Mouse (Mus musculus): ENCODE results near the gene Gramd2.

The Gramd2 gene

DNA sequence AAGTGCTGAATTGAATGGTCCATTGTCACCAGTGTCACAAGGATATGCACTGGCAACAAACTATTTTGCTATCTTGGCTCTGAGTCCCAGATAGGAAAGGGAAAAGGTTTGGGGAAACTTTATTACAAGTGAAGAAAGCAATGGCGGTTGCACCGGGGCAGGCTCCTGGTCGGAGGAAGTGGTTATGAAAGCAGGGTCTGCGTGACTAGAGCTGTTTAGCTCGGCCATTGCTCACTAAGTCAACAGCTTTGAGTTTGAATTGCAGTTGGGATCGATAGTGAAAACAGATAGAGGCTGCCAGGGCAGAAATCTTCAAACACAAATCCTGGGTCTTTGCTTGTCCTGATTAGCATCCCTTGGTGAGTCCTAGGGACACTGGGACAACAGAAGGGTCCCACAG, 12.0 kb upstream of the Gramd2 start:
- no peak for DNase-seq (ENCODE audit: low read depth, low spot score)

DNA sequence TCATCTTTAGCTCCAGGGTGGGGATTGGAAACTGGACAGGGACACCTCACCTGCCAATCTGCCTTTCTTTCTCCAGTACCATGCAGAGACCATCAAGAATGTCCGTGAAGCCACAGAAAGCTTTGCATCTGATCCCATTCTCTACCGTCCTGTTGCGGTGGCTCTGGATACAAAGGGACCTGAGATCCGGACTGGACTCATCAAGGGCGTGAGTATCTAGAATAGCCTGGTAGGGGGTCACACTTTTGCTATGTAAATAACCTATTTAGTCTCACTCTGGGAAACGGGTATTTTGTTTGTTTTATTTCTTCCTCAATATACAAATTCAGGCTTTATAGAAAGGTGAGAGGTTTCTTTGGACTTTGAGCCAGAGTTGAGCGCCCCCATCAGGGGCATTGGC, 11.5 kb upstream of the Gramd2 start:
- DNase-seq (ENCODE audit: low read depth, low spot score): no peak

DNA sequence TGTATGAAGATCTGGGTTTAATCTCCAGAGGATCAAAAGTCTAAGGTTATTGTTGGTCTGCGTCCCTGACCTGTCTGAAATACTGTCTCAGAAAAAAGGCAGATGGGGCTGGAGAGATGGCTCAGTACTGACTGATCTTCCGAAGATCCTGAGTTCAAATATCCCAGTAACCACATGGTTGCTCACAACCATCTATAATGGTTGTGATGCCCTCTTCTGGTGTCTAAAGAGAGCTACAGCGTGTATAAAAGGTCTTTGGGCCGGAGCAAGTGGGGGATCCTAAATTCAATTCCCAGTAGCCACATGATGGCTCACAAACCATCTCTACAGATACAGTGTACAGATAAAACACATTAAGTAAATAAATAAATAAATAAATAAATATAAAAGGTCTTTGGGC, 10.8 kb upstream of the Gramd2 start:
- no peak for DNase-seq (ENCODE audit: low read depth, low spot score)

DNA sequence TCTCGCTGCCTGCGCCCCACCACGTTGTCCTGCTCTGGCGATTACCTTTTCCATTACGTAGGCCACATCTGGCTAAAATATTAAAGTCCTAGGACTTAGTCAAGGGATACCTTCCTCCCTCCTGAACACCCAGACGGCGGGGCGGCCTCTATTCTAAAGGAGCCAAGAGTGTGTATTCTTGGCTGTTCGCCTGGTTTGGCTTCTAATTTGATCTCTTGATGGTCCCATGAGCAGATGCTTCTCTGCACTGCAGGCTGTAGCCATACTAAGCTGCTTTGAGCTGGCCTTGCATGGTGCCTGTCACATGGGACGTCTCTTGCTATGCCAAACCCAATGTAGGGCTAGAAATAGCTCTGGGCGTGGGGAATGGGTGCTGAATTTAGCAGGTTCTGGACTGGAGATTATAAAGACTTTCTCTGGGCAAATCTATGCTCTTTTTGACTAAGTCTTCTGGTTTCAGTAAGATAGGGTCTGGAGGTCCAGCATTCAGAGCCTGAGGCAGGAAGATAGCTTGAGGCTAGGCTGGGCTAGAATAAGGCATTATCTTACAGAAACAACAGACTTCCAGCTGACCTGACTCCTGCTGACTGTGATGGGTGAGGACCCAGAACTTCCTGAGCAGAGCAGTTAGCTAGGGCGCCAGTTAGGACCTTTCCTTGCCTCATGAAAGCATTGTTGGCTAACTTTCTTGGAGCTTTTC, 7.6 kb upstream of the Gramd2 start:
- DNase-seq (ENCODE audit: low read depth, low spot score): peak; percentile 92

DNA sequence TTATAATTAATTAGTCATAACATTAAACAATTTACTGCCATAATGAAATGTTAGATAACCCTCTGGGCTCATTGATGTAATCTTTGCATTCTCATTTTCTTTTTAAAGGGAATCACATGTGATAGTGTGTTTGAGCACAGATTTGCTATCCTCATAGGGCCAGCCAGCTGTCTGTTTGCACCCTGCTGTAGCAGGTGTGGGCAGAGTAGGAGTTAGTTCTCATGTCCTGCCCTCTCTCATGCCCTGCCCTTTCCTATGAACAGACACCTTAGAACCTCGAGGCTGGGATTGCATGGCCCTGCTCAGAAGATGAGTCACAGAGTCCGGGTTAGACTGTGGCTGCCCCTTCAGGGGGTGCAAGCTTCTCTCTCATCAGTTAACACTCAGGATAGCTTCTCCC, 6.5 kb upstream of the Gramd2 start:
- DNase-seq (ENCODE audit: low read depth, low spot score): no peak

DNA sequence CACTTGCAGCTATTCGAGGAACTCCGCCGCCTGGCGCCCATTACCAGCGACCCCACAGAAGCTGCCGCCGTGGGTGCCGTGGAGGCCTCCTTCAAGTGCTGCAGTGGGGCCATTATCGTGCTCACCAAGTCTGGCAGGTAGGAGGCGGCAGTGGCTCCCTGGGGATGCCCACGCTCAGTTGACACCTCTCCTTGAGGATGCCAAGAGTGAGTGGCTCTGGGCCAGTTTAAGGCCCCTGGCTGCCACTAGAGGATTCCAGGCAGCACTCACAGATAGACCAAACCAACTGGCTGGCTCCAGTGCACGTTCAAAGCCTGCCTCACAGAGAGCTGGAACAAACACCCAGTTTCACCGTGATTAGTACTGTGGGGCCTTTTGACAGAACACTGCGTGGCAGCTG, 4.3 kb upstream of the Gramd2 start:
- DNase-seq (ENCODE audit: low read depth, low spot score): no peak

DNA sequence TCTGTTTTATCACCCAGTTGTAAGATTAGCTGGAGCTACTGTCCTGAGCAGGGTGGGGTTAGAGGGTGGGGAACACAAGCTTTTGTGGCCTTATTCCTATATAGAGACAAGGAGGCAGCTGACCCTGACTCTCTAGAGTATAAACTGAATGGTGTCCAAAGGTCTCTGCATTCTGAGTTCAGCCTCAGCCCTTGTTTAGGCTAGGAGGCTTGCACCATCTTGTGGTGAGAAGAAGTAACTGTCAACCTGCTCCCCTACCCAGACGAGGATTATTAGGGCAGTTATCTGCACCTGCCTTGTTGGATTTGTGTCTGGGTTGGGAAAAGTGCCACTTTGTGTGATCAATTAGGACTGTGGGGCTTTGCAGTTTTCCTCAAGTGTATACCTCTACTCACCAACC, 1.6 kb upstream of the Gramd2 start:
- no peak for DNase-seq (ENCODE audit: low read depth, low spot score)

DNA sequence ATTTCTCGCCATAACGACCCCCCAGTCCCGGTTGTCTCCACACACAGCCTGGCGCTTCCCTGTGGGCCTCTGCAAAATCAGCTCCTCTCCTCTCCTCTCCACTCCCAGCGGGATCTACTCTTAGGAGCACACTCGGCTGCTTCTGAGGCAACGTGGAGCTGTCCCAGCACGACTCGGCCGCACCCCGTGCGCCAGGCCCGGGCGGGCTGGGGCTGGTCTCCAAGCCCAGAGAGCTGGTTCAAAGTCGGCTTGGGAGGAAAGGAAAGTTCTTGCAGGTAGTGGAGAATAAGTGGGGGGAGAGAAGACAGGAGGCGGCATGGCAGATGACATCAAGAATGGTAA, 561 bp downstream of the Gramd2 start:
- DNase-seq (ENCODE audit: low read depth, low spot score): no peak

DNA sequence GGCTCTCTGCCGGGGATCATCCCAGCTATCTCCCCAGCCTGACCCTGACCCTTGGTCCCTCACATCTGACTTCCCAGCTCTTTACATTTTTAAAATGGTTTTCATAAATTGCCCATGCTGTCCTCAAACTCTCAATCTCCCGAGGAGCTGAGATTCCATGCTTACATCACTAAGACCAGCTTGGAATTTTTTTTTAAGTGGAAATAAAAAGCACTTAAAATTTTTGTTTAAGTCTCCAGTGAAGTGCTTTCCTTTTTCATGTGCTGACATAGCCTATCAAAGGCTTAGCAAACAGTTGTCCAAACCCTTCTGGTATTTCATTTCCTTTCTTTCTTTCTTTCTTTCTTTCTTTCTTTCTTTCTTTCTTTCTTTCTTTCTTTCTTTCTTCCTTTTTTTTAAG, 4.1 kb downstream of the Gramd2 start:
- no peak for DNase-seq (ENCODE audit: low read depth, low spot score)

DNA sequence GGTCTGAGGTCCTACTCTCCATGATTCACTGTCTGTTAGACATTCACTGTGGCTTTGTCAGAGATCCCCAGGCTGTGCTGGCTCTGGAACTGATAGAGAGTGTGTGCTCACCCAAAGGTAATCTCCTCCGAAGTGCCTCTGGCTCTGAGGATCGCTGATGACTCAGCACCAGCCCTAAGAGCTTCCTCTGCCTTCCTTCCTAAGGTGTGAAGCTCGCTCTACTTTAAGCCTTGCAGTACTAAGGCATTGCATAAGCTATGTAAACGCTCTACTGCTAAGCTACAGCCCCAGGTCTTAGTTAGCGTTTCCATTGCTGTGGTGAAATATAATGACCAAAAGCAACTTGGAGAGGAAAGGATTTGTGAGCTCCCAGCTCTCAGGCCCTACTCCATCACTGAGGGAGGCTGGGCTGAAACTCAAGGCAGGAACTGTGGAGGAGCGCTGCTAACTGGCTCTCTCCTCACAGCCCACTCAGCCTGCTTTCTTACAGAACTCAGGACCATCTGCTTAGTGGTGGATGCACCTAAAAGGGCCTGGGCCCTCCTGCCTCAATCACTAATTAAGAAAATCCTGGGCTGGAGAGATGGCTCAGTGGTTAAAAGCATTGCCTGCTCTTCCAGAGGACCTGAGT, 7.6 kb downstream of the Gramd2 start:
- DNase-seq (ENCODE audit: low read depth, low spot score): no peak

DNA sequence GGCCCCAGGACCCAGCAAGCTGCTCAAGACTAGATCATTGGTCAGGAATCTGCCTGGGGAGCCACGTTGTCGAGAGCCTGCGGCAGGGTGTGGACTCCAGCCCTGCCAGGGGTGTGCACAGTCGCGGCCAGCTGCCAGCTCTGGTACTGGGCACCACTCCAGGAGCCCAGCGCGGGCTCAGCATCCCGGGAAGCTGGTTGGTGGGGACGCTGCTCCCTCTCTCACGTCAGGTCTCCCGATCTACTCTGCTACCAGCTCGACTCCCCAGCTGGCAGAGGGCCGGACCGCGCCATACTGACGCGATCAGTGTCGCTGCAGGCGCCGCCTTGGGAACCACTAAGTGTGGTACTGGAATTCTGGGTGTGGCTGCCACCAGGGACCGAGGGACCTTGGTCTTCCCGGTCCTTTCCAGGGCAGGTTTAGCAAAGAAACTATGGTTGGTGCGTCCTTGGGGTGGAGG, 11.7 kb downstream of the Gramd2 start:
- DNase-seq (ENCODE audit: low read depth, low spot score): peak; percentile 77

DNA sequence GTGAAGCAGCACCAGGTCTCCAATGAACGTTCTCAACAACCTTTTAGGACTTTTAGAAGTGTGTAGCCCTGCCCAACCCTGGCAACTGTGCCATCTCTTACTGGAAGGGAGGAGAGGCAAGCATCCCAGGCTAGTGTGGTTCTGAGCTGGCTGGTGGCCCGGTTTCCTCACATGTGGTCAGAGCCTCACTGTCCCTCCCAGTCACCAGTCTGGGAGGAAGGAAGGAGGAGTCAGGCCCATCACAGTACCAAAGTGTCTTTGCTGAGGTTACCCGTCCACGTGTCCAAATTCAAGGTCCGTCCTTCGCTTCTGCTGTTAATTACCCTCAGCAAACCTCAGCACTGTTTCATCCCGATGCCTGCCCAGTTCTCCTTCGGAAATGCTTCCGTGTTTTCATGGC, 12.2 kb downstream of the Gramd2 start:
- peak; percentile 48 for DNase-seq (ENCODE audit: low read depth, low spot score)

DNA sequence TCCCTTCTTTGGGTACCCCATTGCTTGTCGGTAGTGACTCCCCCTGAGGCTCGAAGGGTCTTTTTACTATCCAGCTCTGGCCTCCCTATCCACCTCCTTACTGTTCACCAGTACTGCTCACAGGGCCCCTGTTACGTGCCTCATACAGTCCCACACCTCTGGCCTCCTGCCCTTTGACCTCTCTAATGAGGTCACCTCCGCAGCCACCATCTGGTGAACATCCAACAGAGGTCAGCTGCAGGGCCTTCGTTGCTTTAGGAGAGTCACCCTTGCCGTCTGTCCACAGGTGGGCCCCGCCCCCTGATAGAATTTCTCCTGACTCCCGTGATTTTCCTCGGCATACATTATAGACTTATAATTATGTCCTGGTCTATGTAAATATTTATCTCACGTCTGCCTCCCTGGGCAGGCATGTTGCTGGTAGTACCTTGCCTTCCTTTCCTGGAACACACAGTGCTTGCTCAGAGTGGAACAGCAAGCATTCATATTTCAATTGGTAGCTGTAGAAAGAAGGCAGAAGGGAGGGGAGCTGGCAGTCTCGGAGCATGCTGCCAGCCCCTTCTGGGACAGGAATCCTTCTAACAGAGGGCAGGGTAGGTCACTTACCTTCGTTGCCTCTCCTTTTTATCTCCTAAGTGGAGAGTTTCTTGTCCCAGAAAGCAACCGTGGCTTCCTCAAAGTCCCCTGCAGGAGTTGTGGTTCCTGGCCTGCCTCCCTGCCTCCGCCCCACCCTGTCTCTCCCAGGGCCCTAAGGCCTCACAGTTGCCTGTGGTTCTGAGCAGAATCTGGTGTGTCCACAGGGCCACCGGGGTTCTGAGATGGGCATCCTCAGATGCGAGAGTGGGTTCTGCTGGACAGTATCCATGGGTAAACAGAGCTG, 14.9 kb downstream of the Gramd2 start:
- DNase-seq (ENCODE audit: low read depth, low spot score): no peak

DNA sequence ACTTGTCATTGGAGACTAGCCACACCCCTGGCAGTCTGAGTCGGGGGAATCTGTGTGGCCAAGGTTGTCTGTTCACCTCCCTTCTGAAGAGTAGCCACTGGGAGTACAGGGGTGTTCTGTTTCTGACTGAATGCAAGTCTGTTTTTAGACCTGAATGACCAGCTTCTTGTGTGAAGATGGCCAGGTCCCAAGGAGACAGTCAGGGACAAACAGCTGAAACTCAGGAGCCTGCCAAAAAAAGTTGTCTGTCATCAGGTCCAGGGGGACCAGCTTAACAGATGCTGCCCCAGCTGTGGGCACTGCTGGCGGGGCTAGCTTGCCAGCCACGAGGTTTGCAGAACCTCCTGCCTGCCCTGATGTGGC, 15.5 kb downstream of the Gramd2 start:
- peak; percentile 69 for DNase-seq (ENCODE audit: low read depth, low spot score)

DNA sequence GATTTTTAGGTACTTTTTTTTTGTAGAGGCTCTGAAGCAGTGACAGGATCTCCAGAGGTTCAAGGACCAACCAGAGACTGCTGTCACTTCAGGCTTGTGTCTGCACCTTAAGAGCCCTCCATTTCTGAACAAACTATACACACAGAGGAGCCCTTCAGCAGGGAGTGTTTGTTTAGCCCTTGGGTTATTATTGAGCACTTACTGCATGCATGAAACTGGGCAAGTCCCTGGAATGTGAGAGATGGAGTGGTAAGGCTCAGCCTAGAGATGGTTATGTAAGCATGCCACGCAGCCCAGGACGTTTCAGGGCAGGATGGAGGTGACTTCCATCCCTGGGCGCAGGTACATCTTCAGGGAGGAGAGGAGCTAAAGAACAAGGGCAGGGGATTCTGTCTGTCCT, 16.4 kb downstream of the Gramd2 start:
- no peak for DNase-seq (ENCODE audit: low read depth, low spot score)

DNA sequence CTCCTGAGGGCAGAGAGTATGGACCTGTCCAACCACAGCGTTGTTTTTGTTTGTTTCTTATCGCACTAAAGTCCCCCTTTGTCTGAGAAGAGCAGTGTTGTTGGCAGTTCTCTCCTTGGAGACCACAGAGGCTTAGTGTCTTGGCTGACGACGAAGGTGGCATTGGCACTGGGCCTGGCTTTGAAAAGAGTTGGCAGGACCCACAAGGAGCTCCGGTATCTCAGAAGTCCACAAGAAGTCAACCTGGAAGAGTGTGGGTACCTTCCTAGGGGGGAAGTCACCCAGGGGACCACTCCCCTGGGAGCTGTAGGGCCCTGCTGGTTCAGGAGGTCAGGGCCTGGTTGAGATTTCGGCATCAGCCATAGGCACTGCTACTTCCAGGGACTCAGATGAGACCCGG, 21.1 kb downstream of the Gramd2 start:
- DNase-seq (ENCODE audit: low read depth, low spot score): no peak

DNA sequence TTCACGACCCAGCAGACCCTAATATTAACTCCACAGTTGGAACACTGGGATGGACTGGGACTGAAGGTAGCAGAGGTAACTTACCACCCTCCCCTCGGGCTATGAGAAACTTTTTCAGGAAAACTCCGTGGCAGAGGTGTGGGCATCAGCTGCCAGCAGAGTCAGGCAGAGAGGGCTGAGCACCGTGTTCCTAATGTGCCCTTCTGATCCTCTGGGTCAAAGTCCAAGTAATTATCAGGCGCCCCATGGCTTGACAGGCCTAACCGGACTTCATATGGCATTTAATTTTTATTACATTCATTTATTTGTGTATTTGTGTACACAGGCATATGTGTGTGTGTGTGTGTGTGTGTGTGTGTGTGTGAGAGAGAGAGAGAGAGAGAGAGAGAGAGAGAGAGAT, 23.2 kb downstream of the Gramd2 start:
- DNase-seq (ENCODE audit: low read depth, low spot score): no peak

DNA sequence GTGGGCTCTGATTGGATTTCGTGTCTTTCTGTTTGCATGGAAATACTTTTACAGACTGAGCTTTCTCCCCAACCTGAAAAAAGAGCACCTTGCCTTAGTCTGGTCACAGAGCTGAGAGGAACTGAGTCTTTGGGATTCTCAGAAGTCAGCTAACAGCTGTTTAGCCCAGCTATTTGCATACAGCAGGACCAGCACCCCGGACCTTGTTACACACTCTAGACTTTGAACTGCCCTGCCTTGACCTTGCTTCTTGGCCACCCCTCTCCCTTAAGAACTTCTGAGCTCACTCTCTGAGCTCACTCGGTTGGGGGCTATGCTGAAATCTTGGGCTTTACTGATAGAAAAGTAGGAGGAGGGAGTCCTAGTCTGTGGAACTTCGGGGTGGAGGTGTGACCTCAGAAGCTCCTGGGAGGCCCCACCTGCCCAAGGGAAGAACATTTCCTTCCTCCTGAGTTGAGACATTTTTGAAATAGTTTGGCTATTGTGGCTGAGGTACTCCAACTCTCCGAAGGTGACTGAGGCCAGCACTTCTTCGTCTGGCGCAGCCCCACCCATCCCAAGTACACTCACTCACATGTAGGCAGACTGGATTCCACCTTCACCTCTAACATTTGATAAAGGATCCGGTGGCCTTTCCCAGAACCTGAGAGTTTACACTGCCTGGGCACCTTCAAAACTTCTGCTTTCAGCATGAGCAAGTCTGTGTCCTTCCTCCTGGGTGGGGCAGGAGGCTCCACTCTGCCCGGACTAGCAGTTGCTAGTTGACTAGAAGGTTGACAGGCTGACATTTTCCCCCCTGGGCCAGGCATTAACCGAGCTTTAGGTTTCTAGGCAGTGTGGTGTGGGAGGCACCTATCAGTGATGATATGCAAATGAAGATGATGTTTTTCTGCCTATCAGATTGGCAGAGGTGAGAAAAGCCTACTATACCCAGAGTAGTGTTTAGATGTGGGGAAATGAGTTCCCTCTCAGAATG, 27.2 kb downstream of the Gramd2 start:
- DNase-seq (ENCODE audit: low read depth, low spot score): no peak

DNA sequence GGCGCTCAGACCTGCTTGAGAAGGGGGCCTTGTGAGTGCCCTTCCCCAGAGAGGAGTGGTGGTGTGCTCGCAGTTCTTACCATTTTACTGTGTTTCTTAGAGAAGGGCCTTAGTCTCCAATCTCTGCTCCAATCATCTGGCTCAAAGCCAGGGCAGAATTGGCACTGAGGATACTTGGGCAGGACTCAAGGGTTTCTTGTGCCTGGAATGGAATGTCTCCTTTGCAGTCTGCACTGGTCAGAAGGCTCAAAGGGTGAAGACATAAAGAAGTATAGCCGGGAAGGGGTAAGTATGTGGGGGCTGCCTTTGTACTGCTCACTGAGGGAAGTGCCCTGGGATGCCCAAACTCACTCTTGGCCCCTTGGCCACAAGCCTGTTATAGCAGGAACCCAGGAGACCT, 29.3 kb downstream of the Gramd2 start:
- peak; percentile 29 for DNase-seq (ENCODE audit: low read depth, low spot score)

DNA sequence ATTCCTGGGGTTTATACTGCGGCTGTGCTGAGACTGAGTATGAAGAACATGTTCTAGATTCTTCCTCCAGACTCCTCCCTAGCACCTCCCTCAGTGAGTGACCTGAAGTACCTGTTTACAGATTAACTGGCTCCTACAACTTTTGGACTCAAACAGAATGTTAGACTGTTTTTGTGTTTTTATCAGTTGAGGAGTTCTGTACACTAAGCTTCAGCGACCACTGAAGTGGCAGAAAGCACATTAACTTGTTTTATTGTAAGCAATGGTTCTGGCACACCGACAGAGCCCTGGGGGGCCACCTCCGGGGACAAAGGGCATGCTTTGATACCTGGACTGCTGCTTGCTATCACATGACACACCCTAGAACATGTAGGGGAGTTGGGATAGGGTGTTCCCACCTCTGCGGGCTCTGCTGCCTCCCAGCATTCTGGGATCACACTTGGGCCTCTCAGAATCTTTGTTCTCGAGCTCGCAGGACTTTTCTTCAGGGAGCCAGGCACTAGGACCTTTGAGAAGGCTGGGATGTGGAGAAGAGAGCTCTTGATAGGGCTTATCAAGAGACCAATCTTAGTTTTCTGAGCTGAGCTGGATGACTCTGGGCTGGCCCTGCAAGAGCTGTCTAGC, 36.4 kb downstream of the Gramd2 start:
- no peak for DNase-seq (ENCODE audit: low read depth, low spot score)

DNA sequence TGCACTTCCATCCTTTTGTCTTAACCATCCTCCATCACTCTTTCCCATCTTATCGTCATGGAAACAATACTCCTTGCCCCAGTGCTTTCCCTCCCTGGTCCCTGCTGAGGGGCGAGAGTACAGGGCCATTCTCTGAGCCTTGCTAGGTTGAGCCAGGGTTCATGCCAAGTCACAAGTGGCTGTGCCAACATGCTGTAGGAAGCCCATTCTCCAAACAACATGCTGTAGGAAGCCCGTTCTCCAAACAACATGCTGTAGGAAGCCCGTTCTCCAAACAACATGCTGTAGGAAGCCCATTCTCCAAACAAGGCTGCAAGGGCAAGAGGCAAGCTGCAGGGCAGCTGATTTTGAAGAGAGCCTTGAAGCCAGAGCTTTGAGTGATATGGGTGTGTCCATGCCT, 38.3 kb downstream of the Gramd2 start:
- no peak for DNase-seq (ENCODE audit: low read depth, low spot score)

All from skeletal muscle tissue, adult 2 months (tissue).